Mouse (Mus musculus): ENCODE results near the gene Sp100.

The Sp100 gene

GRCm38 (mm10) chr1:85703245-85704186 is 53.7 kb downstream of the Sp100 start:
- peak; percentile 94 for DNase-seq

GRCm38 (mm10) chr1:85705552-85705951 is 55.8 kb downstream of the Sp100 start:
- no peak for DNase-seq

- no peak for DNase-seq
These were observed 57.0 kb downstream of the Sp100 start for GRCm38 (mm10) chr1:85706754-85707153.

- no peak for DNase-seq
These were observed 64.7 kb downstream of the Sp100 start for GRCm38 (mm10) chr1:85714501-85714900.

GRCm38 (mm10) chr1:85716447-85717027 is 66.7 kb downstream of the Sp100 start:
- DNase-seq = no peak

GRCm38 (mm10) chr1:85719049-85719448 is 69.3 kb downstream of the Sp100 start:
- no peak for DNase-seq

- peak; percentile 63 for DNase-seq
These were observed 70.6 kb downstream of the Sp100 start for GRCm38 (mm10) chr1:85720220-85720893.

- no peak for DNase-seq
These were observed 80.7 kb downstream of the Sp100 start for GRCm38 (mm10) chr1:85730471-85730870.

- DNase-seq = peak; percentile 66
These were observed 82.8 kb downstream of the Sp100 start for GRCm38 (mm10) chr1:85732581-85732980.

- no peak for DNase-seq
These were observed 84.7 kb downstream of the Sp100 start for GRCm38 (mm10) chr1:85734511-85734910.

- DNase-seq = peak; percentile 85
These were observed 85.8 kb downstream of the Sp100 start for GRCm38 (mm10) chr1:85735463-85736123.

- peak; percentile 91 for DNase-seq
These were observed 86.8 kb downstream of the Sp100 start for GRCm38 (mm10) chr1:85736355-85737184.

- peak; percentile 69 for DNase-seq
These were observed 89.2 kb downstream of the Sp100 start for GRCm38 (mm10) chr1:85739000-85739399.

- DNase-seq = peak; percentile 64
These were observed 90.0 kb downstream of the Sp100 start for GRCm38 (mm10) chr1:85739819-85740218.

GRCm38 (mm10) chr1:85740923-85741322 is 91.1 kb downstream of the Sp100 start:
- DNase-seq = no peak

GRCm38 (mm10) chr1:85742333-85742732 is 92.5 kb downstream of the Sp100 start:
- no peak for DNase-seq

- no peak for DNase-seq
These were observed 93.2 kb downstream of the Sp100 start for GRCm38 (mm10) chr1:85742916-85743505.

GRCm38 (mm10) chr1:85744539-85744938 is 94.8 kb downstream of the Sp100 start:
- DNase-seq = no peak

- DNase-seq = no peak
These were observed 96.7 kb downstream of the Sp100 start for GRCm38 (mm10) chr1:85746511-85746910.

GRCm38 (mm10) chr1:85749829-85750228 is 100.0 kb downstream of the Sp100 start:
- DNase-seq = no peak

GRCm38 (mm10) chr1:85750650-85751049 is 100.9 kb downstream of the Sp100 start:
- no peak for DNase-seq

GRCm38 (mm10) chr1:85751494-85751893 is 101.7 kb downstream of the Sp100 start:
- peak; percentile 75 for DNase-seq

All from thymus, postnatal 14 days (tissue).